Mouse (Mus musculus) adrenal gland, adult 2 months (tissue): Measurements from ENCODE around the gene Nceh1. TPM values are rescaled to one million over a fixed set of nuclear protein-coding genes. Genes with fewer than 3 reads are reported as not detected.
"Not testable (repeated sequence)": the region's sequence is repeated elsewhere in the genome, so short reads cannot be mapped to it uniquely, and the experiment has no call there.

Experiments used
- DNase-seq: peaks from one replicate; pipeline ENCODE4 v3.0.0; 2021
- polyA plus RNA-seq: library from polyadenylated mRNA; depleted of rRNA; stranded (reverse); fragments of >200 nt; gene quantifications from 2 replicates; pipeline ENCODE4 v1.2.3, GENCODE M21; 2012
- total RNA-seq, 2 experiments: library from RNA; stranded (reverse); gene quantifications; 2 replicates each; pipeline ENCODE4 v1.2.3; 2021

Gene Nceh1
- total and polyA plus RNA-seq, 3 experiments, result 138 to 314 (median 247) TPM

GRCm38 (mm10) chr3:27283071-27283713 is 100.4 kb downstream of the Nceh1 start:
- peak; percentile 53 for DNase-seq

- no peak for DNase-seq
Observed at GRCm38 (mm10) chr3:27283796-27284195, 101.0 kb downstream of the Nceh1 start.

GRCm38 (mm10) chr3:27284227-27284626 is 101.5 kb downstream of the Nceh1 start:
- DNase-seq, result no peak

- DNase-seq, result peak; percentile 34
Observed at GRCm38 (mm10) chr3:27285072-27285471, 102.3 kb downstream of the Nceh1 start.

- DNase-seq, result no peak
Observed at GRCm38 (mm10) chr3:27288301-27288700, 105.5 kb downstream of the Nceh1 start.

GRCm38 (mm10) chr3:27288909-27289308 is 106.1 kb downstream of the Nceh1 start:
- DNase-seq, result peak; percentile 41

GRCm38 (mm10) chr3:27290285-27290684 is 107.5 kb downstream of the Nceh1 start:
- DNase-seq, result no peak

- not testable (repeated sequence) for DNase-seq
Observed at GRCm38 (mm10) chr3:27290945-27291344, 108.2 kb downstream of the Nceh1 start.

GRCm38 (mm10) chr3:27291411-27291810 is 108.6 kb downstream of the Nceh1 start:
- not testable (repeated sequence) for DNase-seq

- DNase-seq, result no peak
Observed at GRCm38 (mm10) chr3:27293645-27294385, 111.0 kb downstream of the Nceh1 start.

GRCm38 (mm10) chr3:27300451-27300850 is 117.7 kb downstream of the Nceh1 start:
- no peak for DNase-seq

GRCm38 (mm10) chr3:27302339-27303022 is 119.7 kb downstream of the Nceh1 start:
- no peak for DNase-seq

GRCm38 (mm10) chr3:27306815-27307214 is 124.0 kb downstream of the Nceh1 start:
- DNase-seq, result no peak

GRCm38 (mm10) chr3:27310973-27311372 is 128.2 kb downstream of the Nceh1 start:
- DNase-seq, result peak; percentile 6

GRCm38 (mm10) chr3:27311475-27311874 is 128.7 kb downstream of the Nceh1 start:
- no peak for DNase-seq

- DNase-seq, result no peak
Observed at GRCm38 (mm10) chr3:27314506-27315164, 131.9 kb downstream of the Nceh1 start.

GRCm38 (mm10) chr3:27316559-27317287 is 134.0 kb downstream of the Nceh1 start, which contains the start of gene Tnfsf10:
Gene Tnfsf10, plus strand, starts transcription at chr3:27317028.
- DNase-seq, result peak; percentile 68

GRCm38 (mm10) chr3:27317288-27318024 is 134.7 kb downstream of the Nceh1 start:
- no peak for DNase-seq

GRCm38 (mm10) chr3:27319650-27320049 is 136.9 kb downstream of the Nceh1 start:
- no peak for DNase-seq

GRCm38 (mm10) chr3:27320613-27321495 is 138.1 kb downstream of the Nceh1 start:
- DNase-seq, result peak; percentile 24
